Mouse (Mus musculus) E14TG2a.4 (cell line): ENCODE results near the gene Nek9.

Source experiments
- CTCF ChIP-seq: conservative IDR thresholded peaks from 2 replicates; pipeline ENCODE4 v1.5.1; 2014; ENCODE audit warnings: low read length
- NANOG ChIP-seq: IDR thresholded peaks from 2 replicates; pipeline ENCODE4 v1.6.1; 2014; ENCODE audit warnings: borderline replicate concordance, low read length, mixed read lengths
- POU5F1 ChIP-seq: IDR thresholded peaks from 2 replicates; pipeline ENCODE4 v1.6.1; 2014; ENCODE audit warnings: low read length, borderline replicate concordance

GRCm38 (mm10) chr12:85347196-85347595 is 8.0 kb upstream of the Nek9 start:
- TF ChIP-seq CTCF (no peak), POU5F1 (no peak), NANOG (no peak)
